Mouse (Mus musculus): ENCODE results near the gene Cntrob. TPM values are rescaled to one million over a fixed set of nuclear protein-coding genes. Genes with fewer than 3 reads are reported as not detected.

Gene Cntrob
- polyA plus RNA-seq, 1 experiment: 27.5 TPM

- H3K27ac ChIP-seq (ENCODE audit: insufficient read depth, low read length): no peak overlapping the region
- no peak overlapping the region for H3K4me3 ChIP-seq (ENCODE audit: low read depth, low read length)
- peaks cover 4% of the 10 kb centered on the region for H3K4me1 ChIP-seq (ENCODE audit: control insufficient read depth, insufficient read depth, low read length)
- no peaks in the 10 kb centered on the region for H3K9me3 ChIP-seq (replicated peaks; ENCODE audit: control insufficient read depth, insufficient read depth, low read length, poor library complexity, severe bottlenecking)
- no peaks in the 10 kb centered on the region for H3K36me3 ChIP-seq (ENCODE audit: control insufficient read depth, insufficient read depth, low read length, poor library complexity, severe bottlenecking)
- no peak overlapping the region for H3K9ac ChIP-seq (ENCODE audit: low read depth, poor library complexity, severe bottlenecking)
- H3K27me3 ChIP-seq (ENCODE audit: control insufficient read depth, insufficient read depth, low read length, poor library complexity, severe bottlenecking): peaks cover 14% of the 10 kb centered on the region
- TF ChIP-seq EP300 (IDR thresholded peaks at IDR 0.05; ENCODE audit: insufficient read depth, low read depth, low read length) (no peak), POLR2A (IDR thresholded peaks at IDR 0.05; ENCODE audit: insufficient read depth, low read length) (no peak), CTCF (IDR thresholded peaks at IDR 0.05; ENCODE audit: low read depth, low read length) (no peak)
These were observed 43.5 kb upstream of the Cntrob start for GRCm38 (mm10) chr11:69366855-69367615.

GRCm38 (mm10) chr11:69366157-69366854, 42.7 kb upstream of the Cntrob start:
- H3K4me1 ChIP-seq (ENCODE audit: control insufficient read depth, insufficient read depth, low read length): peaks cover 4% of the 10 kb centered on the region
- H3K9ac ChIP-seq (ENCODE audit: low read depth, poor library complexity, severe bottlenecking): peak overlapping the region; percentile 62
- peaks cover 14% of the 10 kb centered on the region for H3K27me3 ChIP-seq (ENCODE audit: control insufficient read depth, insufficient read depth, low read length, poor library complexity, severe bottlenecking)
- H3K4me3 ChIP-seq (ENCODE audit: low read depth, low read length): peak overlapping the region; percentile 46
- no peaks in the 10 kb centered on the region for H3K36me3 ChIP-seq (ENCODE audit: control insufficient read depth, insufficient read depth, low read length, poor library complexity, severe bottlenecking)
- H3K27ac ChIP-seq (ENCODE audit: insufficient read depth, low read length): no peak overlapping the region
- TF ChIP-seq CTCF (IDR thresholded peaks at IDR 0.05; ENCODE audit: low read depth, low read length) (no peak), POLR2A (IDR thresholded peaks at IDR 0.05; ENCODE audit: insufficient read depth, low read length) (no peak), EP300 (IDR thresholded peaks at IDR 0.05; ENCODE audit: insufficient read depth, low read depth, low read length) (no peak)
- H3K9me3 ChIP-seq (replicated peaks; ENCODE audit: control insufficient read depth, insufficient read depth, low read length, poor library complexity, severe bottlenecking): no peaks in the 10 kb centered on the region

GRCm38 (mm10) chr11:69365722-69366121, 42.1 kb upstream of the Cntrob start:
- Histone ChIP-seq H3K36me3 (ENCODE audit: control insufficient read depth, insufficient read depth, low read length, poor library complexity, severe bottlenecking) (no peaks in the 10 kb centered on the region), H3K27ac (ENCODE audit: insufficient read depth, low read length) (no peak overlapping the region), H3K4me1 (ENCODE audit: control insufficient read depth, insufficient read depth, low read length) (peaks cover 4% of the 10 kb centered on the region), H3K9me3 (replicated peaks; ENCODE audit: control insufficient read depth, insufficient read depth, low read length, poor library complexity, severe bottlenecking) (no peaks in the 10 kb centered on the region), H3K9ac (ENCODE audit: low read depth, poor library complexity, severe bottlenecking) (peak overlapping the region; percentile 62), H3K27me3 (ENCODE audit: control insufficient read depth, insufficient read depth, low read length, poor library complexity, severe bottlenecking) (peaks cover 14% of the 10 kb centered on the region), H3K4me3 (ENCODE audit: low read depth, low read length) (peak overlapping the region; percentile 46)
- TF ChIP-seq CTCF (IDR thresholded peaks at IDR 0.05; ENCODE audit: low read depth, low read length): no peak
- no peak for TF ChIP-seq POLR2A (IDR thresholded peaks at IDR 0.05; ENCODE audit: insufficient read depth, low read length)
- TF ChIP-seq EP300 (IDR thresholded peaks at IDR 0.05; ENCODE audit: insufficient read depth, low read depth, low read length): no peak

- no peak overlapping the region for H3K9ac ChIP-seq (ENCODE audit: low read depth, poor library complexity, severe bottlenecking)
- H3K9me3 ChIP-seq (replicated peaks; ENCODE audit: control insufficient read depth, insufficient read depth, low read length, poor library complexity, severe bottlenecking): no peaks in the 10 kb centered on the region
- no peak overlapping the region for H3K4me3 ChIP-seq (ENCODE audit: low read depth, low read length)
- H3K27me3 ChIP-seq (ENCODE audit: control insufficient read depth, insufficient read depth, low read length, poor library complexity, severe bottlenecking): peaks cover 14% of the 10 kb centered on the region
- H3K27ac ChIP-seq (ENCODE audit: insufficient read depth, low read length): no peak overlapping the region
- no peaks in the 10 kb centered on the region for H3K36me3 ChIP-seq (ENCODE audit: control insufficient read depth, insufficient read depth, low read length, poor library complexity, severe bottlenecking)
- TF ChIP-seq POLR2A (IDR thresholded peaks at IDR 0.05; ENCODE audit: insufficient read depth, low read length): no peak
- no peak for TF ChIP-seq CTCF (IDR thresholded peaks at IDR 0.05; ENCODE audit: low read depth, low read length)
- no peak for TF ChIP-seq EP300 (IDR thresholded peaks at IDR 0.05; ENCODE audit: insufficient read depth, low read depth, low read length)
- H3K4me1 ChIP-seq (ENCODE audit: control insufficient read depth, insufficient read depth, low read length): peaks cover 4% of the 10 kb centered on the region
These were observed 41.3 kb upstream of the Cntrob start for GRCm38 (mm10) chr11:69364910-69365309.

- TF ChIP-seq POLR2A (IDR thresholded peaks at IDR 0.05; ENCODE audit: insufficient read depth, low read length) (no peak), EP300 (IDR thresholded peaks at IDR 0.05; ENCODE audit: insufficient read depth, low read depth, low read length) (no peak), CTCF (IDR thresholded peaks at IDR 0.05; ENCODE audit: low read depth, low read length) (no peak)
- no peak overlapping the region for H3K4me3 ChIP-seq (ENCODE audit: low read depth, low read length)
- H3K36me3 ChIP-seq (ENCODE audit: control insufficient read depth, insufficient read depth, low read length, poor library complexity, severe bottlenecking): no peaks in the 10 kb centered on the region
- no peak overlapping the region for H3K9ac ChIP-seq (ENCODE audit: low read depth, poor library complexity, severe bottlenecking)
- H3K27ac ChIP-seq (ENCODE audit: insufficient read depth, low read length): no peak overlapping the region
- peaks cover 14% of the 10 kb centered on the region for H3K27me3 ChIP-seq (ENCODE audit: control insufficient read depth, insufficient read depth, low read length, poor library complexity, severe bottlenecking)
- peaks cover 4% of the 10 kb centered on the region for H3K4me1 ChIP-seq (ENCODE audit: control insufficient read depth, insufficient read depth, low read length)
- no peaks in the 10 kb centered on the region for H3K9me3 ChIP-seq (replicated peaks; ENCODE audit: control insufficient read depth, insufficient read depth, low read length, poor library complexity, severe bottlenecking)
These were observed 40.8 kb upstream of the Cntrob start for GRCm38 (mm10) chr11:69364376-69364775.

- H3K36me3 ChIP-seq (ENCODE audit: control insufficient read depth, insufficient read depth, low read length, poor library complexity, severe bottlenecking): no peaks in the 10 kb centered on the region
- H3K27me3 ChIP-seq (ENCODE audit: control insufficient read depth, insufficient read depth, low read length, poor library complexity, severe bottlenecking): peaks cover 2% of the 10 kb centered on the region; the same call in 1 of the 2 replicates
- no peak overlapping the region for H3K4me3 ChIP-seq (ENCODE audit: low read depth, low read length)
- H3K9ac ChIP-seq (ENCODE audit: low read depth, poor library complexity, severe bottlenecking): no peak overlapping the region
- no peaks in the 10 kb centered on the region for H3K9me3 ChIP-seq (replicated peaks; ENCODE audit: control insufficient read depth, insufficient read depth, low read length, poor library complexity, severe bottlenecking)
- no peak for TF ChIP-seq POLR2A (IDR thresholded peaks at IDR 0.05; ENCODE audit: insufficient read depth, low read length)
- no peak for TF ChIP-seq EP300 (IDR thresholded peaks at IDR 0.05; ENCODE audit: insufficient read depth, low read depth, low read length)
- TF ChIP-seq CTCF (IDR thresholded peaks at IDR 0.05; ENCODE audit: low read depth, low read length): no peak
- peaks cover 4% of the 10 kb centered on the region for H3K4me1 ChIP-seq (ENCODE audit: control insufficient read depth, insufficient read depth, low read length)
- no peak overlapping the region for H3K27ac ChIP-seq (ENCODE audit: insufficient read depth, low read length)
These were observed 38.9 kb upstream of the Cntrob start for GRCm38 (mm10) chr11:69362479-69362878.
